Mouse (Mus musculus): ENCODE measurements around the gene Atp10a. TPM values are rescaled to one million over a fixed set of nuclear protein-coding genes. Genes with fewer than 3 reads are reported as not detected.

Atp10a gene
- total RNA-seq, 1 experiment: 7.3 TPM

- in situ Hi-C loops (cut with MboI; ENCODE audit: low sequenced_read_pairs in 2 of 2, unreplicated experiment in 2 of 2): no loop called here
- H3K9me3 ChIP-seq (ENCODE audit: control insufficient read depth, insufficient read depth, low read depth, low read length): no peaks in the 10 kb centered on the region
- H3K9ac ChIP-seq (ENCODE audit: insufficient read depth, low read depth, low read length, poor library complexity, severe bottlenecking): no peak overlapping the region
- H3K27ac ChIP-seq (ENCODE audit: insufficient read depth, low read depth, low read length, poor library complexity, severe bottlenecking): no peak overlapping the region
- no peaks in the 10 kb centered on the region for H3K4me1 ChIP-seq (ENCODE audit: control insufficient read depth in 2 of 2, insufficient read depth in 2 of 2, low read length in 2 of 2, poor library complexity in 1 of 2)
- H3K36me3 ChIP-seq (ENCODE audit: control insufficient read depth, insufficient read depth, low read length, poor library complexity, severe bottlenecking): no peaks in the 10 kb centered on the region
- no peak overlapping the region for H3K4me3 ChIP-seq (ENCODE audit: insufficient read depth in 1 of 2, low read depth in 1 of 2, low read length in 2 of 2, poor library complexity in 1 of 2, severe bottlenecking in 1 of 2)
- DNase-seq (ENCODE audit: low read depth, low spot score): no peak
- TF ChIP-seq HCFC1 (IDR thresholded peaks at IDR 0.05; ENCODE audit: borderline replicate concordance, insufficient read depth, low read length) (no peak), ZC3H11A (IDR thresholded peaks at IDR 0.05; ENCODE audit: borderline replicate concordance, low read depth, low read length) (no peak), CHD2 (IDR thresholded peaks at IDR 0.05; ENCODE audit: low read depth, low read length) (no peak), MAFK (IDR thresholded peaks at IDR 0.05; ENCODE audit: insufficient read depth, low read depth, low read length) (no peak)
Observed at GRCm38 (mm10) chr7:58740842-58741241, 84.9 kb downstream of the Atp10a start.

GRCm38 (mm10) chr7:58742009-58742408 lies 86.0 kb downstream of the Atp10a start:
- Histone ChIP-seq H3K36me3 (ENCODE audit: control insufficient read depth, insufficient read depth, low read length, poor library complexity, severe bottlenecking) (no peaks in the 10 kb centered on the region), H3K27ac (ENCODE audit: insufficient read depth, low read depth, low read length, poor library complexity, severe bottlenecking) (no peak overlapping the region), H3K9me3 (ENCODE audit: control insufficient read depth, insufficient read depth, low read depth, low read length) (no peaks in the 10 kb centered on the region), H3K4me3 (ENCODE audit: insufficient read depth in 1 of 2, low read depth in 1 of 2, low read length in 2 of 2, poor library complexity in 1 of 2, severe bottlenecking in 1 of 2) (no peak overlapping the region), H3K4me1 (ENCODE audit: control insufficient read depth in 2 of 2, insufficient read depth in 2 of 2, low read length in 2 of 2, poor library complexity in 1 of 2) (no peaks in the 10 kb centered on the region), H3K9ac (ENCODE audit: insufficient read depth, low read depth, low read length, poor library complexity, severe bottlenecking) (no peak overlapping the region)
- in situ Hi-C loops (cut with MboI; ENCODE audit: low sequenced_read_pairs in 2 of 2, unreplicated experiment in 2 of 2): no loop called here
- no peak for DNase-seq (ENCODE audit: low read depth, low spot score)
- no peak for TF ChIP-seq CHD2 (IDR thresholded peaks at IDR 0.05; ENCODE audit: low read depth, low read length)
- no peak for TF ChIP-seq ZC3H11A (IDR thresholded peaks at IDR 0.05; ENCODE audit: borderline replicate concordance, low read depth, low read length)
- no peak for TF ChIP-seq MAFK (IDR thresholded peaks at IDR 0.05; ENCODE audit: insufficient read depth, low read depth, low read length)
- no peak for TF ChIP-seq ZNF384 (IDR thresholded peaks at IDR 0.05; ENCODE audit: low read depth, low read length)
- TF ChIP-seq HCFC1 (IDR thresholded peaks at IDR 0.05; ENCODE audit: borderline replicate concordance, insufficient read depth, low read length): no peak

- Histone ChIP-seq H3K4me1 (ENCODE audit: control insufficient read depth in 2 of 2, insufficient read depth in 2 of 2, low read length in 2 of 2, poor library complexity in 1 of 2) (no peaks in the 10 kb centered on the region), H3K9me3 (ENCODE audit: control insufficient read depth, insufficient read depth, low read depth, low read length) (no peaks in the 10 kb centered on the region), H3K4me3 (ENCODE audit: insufficient read depth in 1 of 2, low read depth in 1 of 2, low read length in 2 of 2, poor library complexity in 1 of 2, severe bottlenecking in 1 of 2) (no peak overlapping the region), H3K36me3 (ENCODE audit: control insufficient read depth, insufficient read depth, low read length, poor library complexity, severe bottlenecking) (no peaks in the 10 kb centered on the region), H3K9ac (ENCODE audit: insufficient read depth, low read depth, low read length, poor library complexity, severe bottlenecking) (no peak overlapping the region), H3K27ac (ENCODE audit: insufficient read depth, low read depth, low read length, poor library complexity, severe bottlenecking) (no peak overlapping the region)
- in situ Hi-C loops (cut with MboI; ENCODE audit: low sequenced_read_pairs in 2 of 2, unreplicated experiment in 2 of 2): no loop called here
- no peak for DNase-seq (ENCODE audit: low read depth, low spot score)
- no peak for TF ChIP-seq MAFK (IDR thresholded peaks at IDR 0.05; ENCODE audit: insufficient read depth, low read depth, low read length)
- TF ChIP-seq ZNF384 (IDR thresholded peaks at IDR 0.05; ENCODE audit: low read depth, low read length): no peak
- TF ChIP-seq HCFC1 (IDR thresholded peaks at IDR 0.05; ENCODE audit: borderline replicate concordance, insufficient read depth, low read length): no peak
- no peak for TF ChIP-seq CHD2 (IDR thresholded peaks at IDR 0.05; ENCODE audit: low read depth, low read length)
- no peak for TF ChIP-seq ZC3H11A (IDR thresholded peaks at IDR 0.05; ENCODE audit: borderline replicate concordance, low read depth, low read length)
Observed at GRCm38 (mm10) chr7:58742648-58743047, 86.7 kb downstream of the Atp10a start.

GRCm38 (mm10) chr7:58743362-58744320 lies 87.7 kb downstream of the Atp10a start:
- Histone ChIP-seq H3K36me3 (ENCODE audit: control insufficient read depth, insufficient read depth, low read length, poor library complexity, severe bottlenecking) (no peaks in the 10 kb centered on the region), H3K27ac (ENCODE audit: insufficient read depth, low read depth, low read length, poor library complexity, severe bottlenecking) (no peak overlapping the region), H3K9ac (ENCODE audit: insufficient read depth, low read depth, low read length, poor library complexity, severe bottlenecking) (no peak overlapping the region), H3K4me3 (ENCODE audit: insufficient read depth in 1 of 2, low read depth in 1 of 2, low read length in 2 of 2, poor library complexity in 1 of 2, severe bottlenecking in 1 of 2) (no peak overlapping the region), H3K4me1 (ENCODE audit: control insufficient read depth in 2 of 2, insufficient read depth in 2 of 2, low read length in 2 of 2, poor library complexity in 1 of 2) (no peaks in the 10 kb centered on the region), H3K9me3 (ENCODE audit: control insufficient read depth, insufficient read depth, low read depth, low read length) (no peaks in the 10 kb centered on the region)
- DNase-seq (ENCODE audit: low read depth, low spot score): no peak
- in situ Hi-C loops (cut with MboI; ENCODE audit: low sequenced_read_pairs in 2 of 2, unreplicated experiment in 2 of 2): no loop called here
- TF ChIP-seq ZC3H11A (IDR thresholded peaks at IDR 0.05; ENCODE audit: borderline replicate concordance, low read depth, low read length) (no peak), HCFC1 (IDR thresholded peaks at IDR 0.05; ENCODE audit: borderline replicate concordance, insufficient read depth, low read length) (no peak), MAFK (IDR thresholded peaks at IDR 0.05; ENCODE audit: insufficient read depth, low read depth, low read length) (no peak), CHD2 (IDR thresholded peaks at IDR 0.05; ENCODE audit: low read depth, low read length) (no peak)

All from ES-E14 (cell line).